Mouse (Mus musculus): ENCODE measurements at regions not wholly inside any gene's neighbourhood (a gene's known extent, or its start where the extent isn't known, plus 50 kb on each side); places are given as distances from the start of the nearest gene placed in this dataset.
A peak's percentile ranks its signal among the peaks of the same experiment; 100 is the strongest.

GRCm38 (mm10) chr6:31639460-31639859 is 75.7 kb upstream of the Podxl start:
- Histone ChIP-seq H3K27ac (ENCODE audit: control insufficient read depth, insufficient read depth, low read length) (no peak overlapping the region), H3K4me1 (replicated peaks; ENCODE audit: control insufficient read depth, insufficient read depth, low read length) (peaks cover 8% of the 10 kb centered on the region), H3K27me3 (ENCODE audit: control insufficient read depth, insufficient read depth, low read length) (no peaks in the 10 kb centered on the region), H3K4me3 (ENCODE audit: control insufficient read depth, insufficient read depth, low read length) (no peak overlapping the region), H3K36me3 (ENCODE audit: control insufficient read depth, insufficient read depth, low read length) (no peaks in the 10 kb centered on the region)
- DNase-seq: peak; percentile 18
- TF ChIP-seq POLR2A (IDR thresholded peaks at IDR 0.05; ENCODE audit: control insufficient read depth, extremely low read depth, insufficient read depth, low read length, poor library complexity) (no peak), CTCF (IDR thresholded peaks at IDR 0.05; ENCODE audit: borderline replicate concordance, control insufficient read depth, extremely low read depth, insufficient read depth, low read length, poor library complexity) (no peak)
- 41% methylated on average over 2 of the region's 2 CpGs for WGBS

- WGBS: 94% methylated on average over 13 of the region's 13 CpGs
- Histone ChIP-seq H3K27me3 (ENCODE audit: control insufficient read depth, insufficient read depth, low read length) (no peaks in the 10 kb centered on the region), H3K27ac (ENCODE audit: control insufficient read depth, insufficient read depth, low read length) (no peak overlapping the region), H3K4me1 (replicated peaks; ENCODE audit: control insufficient read depth, insufficient read depth, low read length) (peaks cover 8% of the 10 kb centered on the region), H3K36me3 (ENCODE audit: control insufficient read depth, insufficient read depth, low read length) (no peaks in the 10 kb centered on the region), H3K4me3 (ENCODE audit: control insufficient read depth, insufficient read depth, low read length) (no peak overlapping the region)
- TF ChIP-seq POLR2A (IDR thresholded peaks at IDR 0.05; ENCODE audit: control insufficient read depth, extremely low read depth, insufficient read depth, low read length, poor library complexity) (no peak), CTCF (IDR thresholded peaks at IDR 0.05; ENCODE audit: borderline replicate concordance, control insufficient read depth, extremely low read depth, insufficient read depth, low read length, poor library complexity) (no peak)
- no peak for DNase-seq
Measured at GRCm38 (mm10) chr6:31638434-31639220, 74.8 kb upstream of the Podxl start.

- WGBS: 46% methylated on average over 16 of the region's 16 CpGs
- no peak overlapping the region for H3K4me3 ChIP-seq (ENCODE audit: control insufficient read depth, insufficient read depth, low read length)
- DNase-seq: no peak
- H3K27ac ChIP-seq (ENCODE audit: control insufficient read depth, insufficient read depth, low read length): no peak overlapping the region
- H3K27me3 ChIP-seq (ENCODE audit: control insufficient read depth, insufficient read depth, low read length): no peaks in the 10 kb centered on the region
- peaks cover 3% of the 10 kb centered on the region; the same call in 1 of the 2 replicates for H3K4me1 ChIP-seq (replicated peaks; ENCODE audit: control insufficient read depth, insufficient read depth, low read length)
- H3K36me3 ChIP-seq (ENCODE audit: control insufficient read depth, insufficient read depth, low read length): no peaks in the 10 kb centered on the region
- TF ChIP-seq CTCF (IDR thresholded peaks at IDR 0.05; ENCODE audit: borderline replicate concordance, control insufficient read depth, extremely low read depth, insufficient read depth, low read length, poor library complexity) (no peak), POLR2A (IDR thresholded peaks at IDR 0.05; ENCODE audit: control insufficient read depth, extremely low read depth, insufficient read depth, low read length, poor library complexity) (no peak)
Measured at GRCm38 (mm10) chr6:31637371-31638052, 73.7 kb upstream of the Podxl start.

- DNase-seq: no peak
- 88% methylated on average over 9 of the region's 9 CpGs for WGBS
- no peak for TF ChIP-seq CTCF (IDR thresholded peaks at IDR 0.05; ENCODE audit: borderline replicate concordance, control insufficient read depth, extremely low read depth, insufficient read depth, low read length, poor library complexity)
- TF ChIP-seq POLR2A (IDR thresholded peaks at IDR 0.05; ENCODE audit: control insufficient read depth, extremely low read depth, insufficient read depth, low read length, poor library complexity): no peak
- no peaks in the 10 kb centered on the region for H3K36me3 ChIP-seq (ENCODE audit: control insufficient read depth, insufficient read depth, low read length)
- H3K27ac ChIP-seq (ENCODE audit: control insufficient read depth, insufficient read depth, low read length): no peak overlapping the region
- H3K27me3 ChIP-seq (ENCODE audit: control insufficient read depth, insufficient read depth, low read length): no peaks in the 10 kb centered on the region
- no peak overlapping the region for H3K4me3 ChIP-seq (ENCODE audit: control insufficient read depth, insufficient read depth, low read length)
- no peaks in the 10 kb centered on the region for H3K4me1 ChIP-seq (replicated peaks; ENCODE audit: control insufficient read depth, insufficient read depth, low read length)
Measured at GRCm38 (mm10) chr6:31636954-31637353, 73.2 kb upstream of the Podxl start.

- no peak for DNase-seq
- Histone ChIP-seq H3K27me3 (ENCODE audit: control insufficient read depth, insufficient read depth, low read length) (no peaks in the 10 kb centered on the region), H3K27ac (ENCODE audit: control insufficient read depth, insufficient read depth, low read length) (no peak overlapping the region), H3K36me3 (ENCODE audit: control insufficient read depth, insufficient read depth, low read length) (no peaks in the 10 kb centered on the region), H3K4me3 (ENCODE audit: control insufficient read depth, insufficient read depth, low read length) (no peak overlapping the region), H3K4me1 (replicated peaks; ENCODE audit: control insufficient read depth, insufficient read depth, low read length) (no peaks in the 10 kb centered on the region)
- TF ChIP-seq CTCF (IDR thresholded peaks at IDR 0.05; ENCODE audit: borderline replicate concordance, control insufficient read depth, extremely low read depth, insufficient read depth, low read length, poor library complexity) (no peak), POLR2A (IDR thresholded peaks at IDR 0.05; ENCODE audit: control insufficient read depth, extremely low read depth, insufficient read depth, low read length, poor library complexity) (no peak)
- WGBS: 71% methylated on average over 10 of the region's 10 CpGs
Measured at GRCm38 (mm10) chr6:31632485-31632884, 68.7 kb upstream of the Podxl start.

GRCm38 (mm10) chr6:31630009-31630408 is 66.2 kb upstream of the Podxl start:
- Histone ChIP-seq H3K4me1 (replicated peaks; ENCODE audit: control insufficient read depth, insufficient read depth, low read length) (no peaks in the 10 kb centered on the region), H3K27me3 (ENCODE audit: control insufficient read depth, insufficient read depth, low read length) (no peaks in the 10 kb centered on the region), H3K36me3 (ENCODE audit: control insufficient read depth, insufficient read depth, low read length) (no peaks in the 10 kb centered on the region), H3K27ac (ENCODE audit: control insufficient read depth, insufficient read depth, low read length) (no peak overlapping the region), H3K4me3 (ENCODE audit: control insufficient read depth, insufficient read depth, low read length) (no peak overlapping the region)
- DNase-seq: no peak
- WGBS: 94% methylated on average over 4 of the region's 4 CpGs
- no peak for TF ChIP-seq POLR2A (IDR thresholded peaks at IDR 0.05; ENCODE audit: control insufficient read depth, extremely low read depth, insufficient read depth, low read length, poor library complexity)
